Mouse (Mus musculus) layer of hippocampus, postnatal 14 days (tissue): ENCODE measurements at regions not wholly inside any gene's neighbourhood (a gene's known extent, or its start where the extent isn't known, plus 50 kb on each side); places are given as distances from the start of the nearest gene placed in this dataset.

ENCODE experiments used
- DNase-seq, 2 experiments: peaks; one replicate each; pipeline ENCODE4 v3.0.0; 2021 to 2022; ENCODE audit warnings: low spot score in 2 of 2, mixed read lengths in 1 of 2

DNA sequence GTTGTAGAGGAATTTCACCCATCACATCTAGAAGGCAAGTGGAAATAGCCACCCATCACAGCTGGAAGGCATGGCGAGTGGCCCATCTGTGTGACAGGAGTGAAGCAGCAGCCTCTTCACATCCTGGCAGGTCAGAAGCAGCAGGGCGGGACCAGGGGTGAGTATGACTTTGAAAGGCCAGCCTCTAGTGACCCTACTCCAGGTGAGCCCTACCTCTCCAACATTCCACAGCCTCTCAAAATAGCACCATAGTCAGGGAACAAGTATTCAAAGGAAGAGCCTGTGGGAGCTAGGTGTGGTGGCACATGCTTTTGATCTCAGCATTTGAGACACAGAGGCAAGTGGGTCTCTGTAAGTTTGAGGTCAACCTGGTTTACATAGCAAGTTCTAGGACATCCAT lies 284.9 kb downstream of the Hhipl2 start:
- no peak for DNase-seq

- no peak for DNase-seq
Measured at GRCm38 (mm10) chr1:183712895-183713294, 294.9 kb downstream of the Hhipl2 start.

DNA sequence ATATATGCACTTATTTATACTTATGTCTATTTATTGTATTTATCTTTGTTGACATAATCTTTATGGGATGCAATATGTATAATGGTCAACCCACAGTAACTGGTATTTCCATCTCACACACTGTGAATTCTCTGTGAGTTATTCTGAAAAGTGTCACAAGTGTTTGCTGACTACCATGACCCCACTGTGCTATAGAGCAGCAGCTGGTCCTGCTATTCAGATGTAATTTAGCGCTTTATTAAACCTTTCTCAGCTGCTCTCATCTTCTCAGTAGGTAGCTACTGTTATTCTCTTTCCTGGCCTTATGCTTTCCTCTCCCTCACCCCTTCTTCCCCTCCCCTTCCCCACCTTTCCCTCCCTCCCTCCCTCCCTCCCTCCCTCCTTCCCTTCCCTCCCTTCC lies 296.0 kb upstream of the Dusp10 start:
- DNase-seq = no peak

GRCm38 (mm10) chr1:183749126-183749525 lies 264.0 kb upstream of the Dusp10 start:
- peak in 1 of 2 experiments; percentile 5 for DNase-seq

DNA sequence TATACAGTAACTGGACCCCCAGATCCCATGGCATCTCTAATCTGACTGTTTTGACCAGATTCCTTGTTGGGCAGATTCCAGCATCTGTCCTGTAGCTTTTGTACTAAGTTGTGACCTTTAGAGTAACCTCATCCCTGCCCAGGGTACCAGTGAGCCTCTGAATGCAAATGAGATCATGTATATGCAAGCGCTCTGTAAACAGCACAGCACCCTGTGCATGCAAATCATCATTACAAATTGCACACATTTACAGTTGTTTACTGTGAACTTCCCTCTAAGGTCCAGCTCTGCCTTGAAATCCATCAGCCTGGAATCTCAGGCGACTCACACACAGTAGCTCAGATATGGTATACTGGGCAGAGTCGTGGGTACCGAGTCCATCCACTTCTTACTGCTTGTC lies 258.6 kb upstream of the Dusp10 start:
- no peak for DNase-seq

GRCm38 (mm10) chr1:183756716-183757115 lies 256.4 kb upstream of the Dusp10 start:
- DNase-seq = no peak

DNA sequence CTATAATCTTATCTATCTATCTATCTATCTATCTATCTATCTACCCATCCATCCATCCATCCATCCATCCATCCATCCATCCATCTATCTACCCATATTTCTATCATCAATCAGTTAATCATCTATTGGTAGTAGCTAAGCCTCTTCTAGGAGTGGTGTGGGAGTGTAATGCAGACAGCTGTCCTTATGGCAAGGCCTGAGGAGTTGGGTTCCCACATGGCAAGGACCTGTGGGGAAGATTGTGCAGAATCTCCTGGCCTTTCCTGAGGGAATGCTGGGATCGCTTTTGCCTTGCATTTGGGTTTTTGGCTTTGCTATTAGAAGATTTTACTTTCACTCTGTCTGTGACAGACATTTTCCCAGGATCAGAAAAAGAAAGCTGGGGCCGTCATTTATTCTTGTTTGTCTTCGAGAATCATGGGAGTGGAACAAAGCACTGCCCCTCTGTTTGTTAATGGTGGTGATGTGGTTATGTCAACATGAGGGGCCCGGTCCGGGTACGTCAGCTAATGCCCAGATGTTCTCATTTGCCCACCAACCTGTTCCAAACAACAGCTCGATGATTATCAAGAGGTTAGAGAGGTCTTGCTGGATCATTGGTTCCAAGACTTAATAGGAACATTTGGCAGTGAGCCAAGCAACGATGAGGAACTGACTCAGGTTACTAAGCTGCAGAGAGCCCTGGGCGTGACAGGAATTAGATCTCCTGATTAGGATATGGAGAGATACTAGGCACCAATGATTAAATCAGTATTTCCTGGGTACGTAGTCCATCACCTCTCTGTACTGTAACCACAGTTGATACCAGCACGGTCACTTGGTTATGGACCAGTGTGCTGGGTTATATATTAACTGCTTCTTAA lies 249.0 kb upstream of the Dusp10 start:
- DNase-seq = no peak

- DNase-seq = no peak
Measured at GRCm38 (mm10) chr1:183772844-183773243, 240.3 kb upstream of the Dusp10 start.

- DNase-seq = no peak
Measured at GRCm38 (mm10) chr1:183780180-183780579, 232.9 kb upstream of the Dusp10 start.

DNA sequence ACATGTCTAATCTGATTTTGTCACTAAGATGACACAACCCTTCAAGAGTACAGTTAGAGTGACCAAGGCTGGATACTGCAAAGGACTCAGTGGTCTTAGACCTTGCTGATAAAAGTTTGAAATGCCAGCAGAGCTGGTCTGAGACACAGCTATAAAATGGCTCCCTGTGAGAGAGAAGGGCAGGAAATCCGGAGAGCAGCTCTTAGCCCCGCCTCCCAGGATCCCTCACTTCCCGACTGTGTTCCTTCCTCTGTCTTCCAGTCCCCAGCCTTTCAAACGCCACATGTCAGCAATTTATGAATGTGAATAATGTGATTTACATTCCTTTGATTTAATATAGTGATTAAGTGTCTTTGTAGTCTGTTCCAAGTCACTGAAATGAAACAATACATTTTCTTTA lies 232.3 kb upstream of the Dusp10 start:
- DNase-seq = no peak

DNA sequence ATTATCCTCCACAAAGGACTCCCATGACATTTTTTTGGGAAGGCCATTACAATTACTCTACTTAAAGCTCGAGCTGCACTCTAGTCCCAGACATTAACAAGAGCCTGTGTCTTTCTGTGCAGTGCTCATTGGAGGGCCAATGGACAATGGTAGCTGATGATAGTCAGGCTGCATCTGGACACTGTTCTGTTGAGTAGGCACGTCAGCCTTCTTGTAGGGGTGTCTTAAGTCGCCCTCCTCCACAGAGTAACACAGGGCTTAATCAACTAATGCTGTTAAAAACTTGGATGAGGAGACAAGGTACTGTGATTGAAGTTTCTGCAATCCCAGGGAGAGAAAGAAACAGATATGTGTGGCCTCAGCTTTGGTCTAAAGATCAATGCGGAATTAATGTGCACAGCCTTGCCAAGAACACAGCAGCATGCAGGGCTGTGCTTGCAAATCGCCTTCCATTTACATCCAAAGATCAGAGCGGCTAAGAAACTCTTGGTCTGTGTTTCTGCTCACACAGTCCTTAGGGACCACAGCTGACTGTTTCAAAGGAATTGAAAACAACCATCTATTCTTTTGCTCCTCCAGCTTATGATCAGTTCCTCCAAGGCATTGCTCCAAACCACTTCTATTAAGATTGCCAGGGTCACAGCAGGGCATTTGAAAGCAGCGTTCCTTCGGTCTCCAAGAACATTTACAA lies 229.5 kb upstream of the Dusp10 start:
- peak in 1 of 2 experiments; percentile 10 for DNase-seq

DNA sequence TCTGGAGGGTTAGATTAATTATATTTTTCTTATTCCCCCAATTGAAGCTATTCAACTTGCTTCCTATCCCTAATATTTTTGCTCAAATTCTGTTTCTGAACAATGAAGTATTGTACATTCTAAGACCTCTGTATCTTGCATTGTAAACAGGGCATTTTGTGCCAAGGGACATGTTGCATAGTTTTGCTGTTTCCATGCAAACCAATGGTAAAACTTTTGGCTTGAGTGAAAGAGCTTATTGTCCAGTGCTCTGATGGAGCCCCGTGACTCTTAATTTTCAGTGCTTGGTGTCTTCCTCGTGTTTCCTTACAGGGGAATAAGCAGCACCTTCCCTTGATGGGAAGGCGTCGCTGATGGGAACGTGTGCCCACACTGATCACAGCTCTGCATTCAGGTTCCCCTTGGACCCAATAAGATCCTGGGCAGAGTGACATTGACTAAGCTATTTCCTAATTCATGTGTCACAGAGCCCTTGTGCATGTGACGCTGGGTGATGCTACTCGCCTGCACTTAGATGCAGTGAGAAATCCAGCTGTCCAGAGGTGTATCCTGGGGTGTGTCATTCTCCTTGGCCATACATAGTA lies 220.8 kb upstream of the Dusp10 start:
- DNase-seq = no peak

DNA sequence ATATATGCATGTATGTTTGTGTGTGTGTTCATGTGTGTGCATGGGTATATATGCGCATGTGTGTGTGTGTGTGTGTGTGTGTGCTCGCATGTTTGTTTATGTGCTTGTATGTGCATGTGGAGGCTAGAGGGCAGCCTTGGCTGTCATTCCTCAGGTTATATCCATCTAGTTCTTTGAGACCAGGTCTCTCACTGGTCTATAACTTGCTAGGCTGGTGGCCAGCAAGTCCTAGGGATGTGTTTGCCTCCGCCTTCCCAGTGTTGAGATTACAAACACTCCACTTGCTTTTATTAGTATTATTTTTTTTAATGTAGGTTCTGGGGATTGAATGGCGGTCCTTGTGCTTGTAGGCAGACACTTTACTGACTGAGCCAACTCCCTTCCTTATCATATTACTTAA lies 219.8 kb upstream of the Dusp10 start:
- DNase-seq = no peak

- peak; percentile 15 to 23 for DNase-seq
Measured at GRCm38 (mm10) chr1:183793913-183794445, 219.1 kb upstream of the Dusp10 start.

DNA sequence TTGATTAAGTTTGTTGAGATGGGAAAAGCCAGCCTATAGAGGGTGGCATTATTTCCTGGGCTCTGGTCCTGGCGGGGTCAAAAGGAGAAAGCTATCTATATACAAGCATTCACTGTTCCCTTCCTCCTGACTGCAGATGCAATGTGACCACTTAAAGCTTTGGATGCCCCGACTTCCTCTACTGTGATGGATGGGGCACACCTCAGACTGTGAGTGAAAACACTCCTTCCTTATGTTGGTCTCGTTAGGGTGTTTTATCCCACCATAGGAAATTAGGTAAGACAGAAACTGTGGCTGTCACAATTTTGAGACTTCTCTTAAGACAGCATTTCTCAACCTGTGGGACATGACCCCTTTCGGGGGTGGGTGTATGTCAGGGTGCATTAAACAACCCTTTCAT lies 210.8 kb upstream of the Dusp10 start:
- DNase-seq = no peak

- no peak for DNase-seq
Measured at GRCm38 (mm10) chr1:183803357-183803756, 209.7 kb upstream of the Dusp10 start.

DNA sequence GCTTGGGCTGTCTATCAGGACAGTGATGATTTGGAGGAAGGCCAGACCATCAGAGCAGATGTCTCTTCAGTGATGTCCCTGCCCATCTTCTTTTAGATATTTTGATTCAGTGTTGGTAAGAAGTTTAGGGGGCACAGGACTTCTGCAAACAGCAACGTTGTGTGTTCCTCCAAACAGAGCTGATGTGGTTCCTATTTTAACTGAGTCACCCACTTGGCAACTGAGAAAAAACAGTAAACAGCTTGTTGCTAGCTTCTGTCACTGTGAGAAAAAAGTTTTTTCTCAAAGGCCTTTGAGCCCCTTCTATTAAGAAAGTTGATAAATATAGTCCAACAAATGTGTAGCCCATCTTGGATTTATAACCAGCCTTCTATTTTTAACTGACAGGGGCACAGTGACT lies 209.3 kb upstream of the Dusp10 start:
- no peak for DNase-seq

DNA sequence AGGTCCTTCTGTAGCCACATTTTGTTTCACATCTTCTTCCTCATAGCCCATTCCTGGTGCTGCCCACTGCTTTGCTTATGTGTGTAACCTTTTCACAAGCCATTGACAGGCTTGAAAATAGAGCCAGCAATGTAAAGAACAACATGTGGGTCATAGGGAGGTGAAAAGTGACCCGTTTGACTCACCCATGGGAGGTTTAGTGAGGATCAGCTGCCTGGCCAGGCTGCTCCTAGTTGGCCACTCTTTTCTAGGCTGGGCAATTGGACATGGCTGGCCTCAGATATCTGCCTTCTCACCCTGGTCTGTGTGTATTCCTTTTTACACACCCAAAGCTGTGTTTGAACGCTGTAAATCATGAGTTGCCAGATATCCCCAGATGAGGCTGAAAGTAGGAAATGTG lies 208.8 kb upstream of the Dusp10 start:
- no peak for DNase-seq

- DNase-seq = no peak
Measured at GRCm38 (mm10) chr1:183806864-183807730, 206.0 kb upstream of the Dusp10 start.

DNA sequence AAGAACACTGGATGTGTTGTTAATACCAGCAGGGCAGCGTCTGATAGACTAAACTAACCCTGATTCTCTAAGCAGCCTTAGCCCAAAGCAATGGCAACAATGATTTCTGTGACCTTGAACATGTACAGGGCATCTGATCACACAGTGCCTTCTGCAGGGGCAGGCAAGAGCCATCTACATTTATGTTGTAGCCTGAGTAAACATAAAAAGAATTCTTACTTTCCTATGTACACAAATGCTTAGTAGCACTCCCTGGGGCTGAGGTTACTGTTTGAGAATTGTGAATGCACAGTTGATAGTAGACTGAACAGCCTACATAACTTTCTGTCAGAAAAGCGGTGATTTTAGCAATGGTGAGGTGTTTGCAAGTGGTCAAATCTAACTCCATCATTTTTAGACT lies 204.9 kb upstream of the Dusp10 start:
- no peak for DNase-seq

GRCm38 (mm10) chr1:183820555-183820954 lies 192.5 kb upstream of the Dusp10 start:
- peak in 1 of 2 experiments; percentile 12 for DNase-seq
